Mouse (Mus musculus) midbrain, embryonic 15.5 days (tissue): ENCODE data around the gene Pear1. TPM values are rescaled to one million over a fixed set of nuclear protein-coding genes. Genes with fewer than 3 reads are reported as not detected.

Experiments used
- ATAC-seq: fragments of 200-750 bp; cut with Nextera tagmentation; replicated peaks from 2 replicates; pipeline ENCODE4 v1.8.0; 2017; ENCODE audit warnings: moderate TSS enrichment
- H3K27ac ChIP-seq: fragments of 300-500 bp; sonication (generic); 2 replicates; pipeline ENCODE4 v1.5.1; 2015; ENCODE audit warnings: mild to moderate bottlenecking, inconsistent platforms
- H3K27me3 ChIP-seq: fragments of 300-500 bp; sonication (generic); replicated peaks from 2 replicates; pipeline ENCODE4 v1.6.1; 2015; ENCODE audit warnings: inconsistent platforms
- H3K36me3 ChIP-seq: fragments of 300-500 bp; sonication (generic); replicated peaks from 2 replicates; pipeline ENCODE4 v1.6.1; 2015; ENCODE audit warnings: inconsistent platforms
- H3K4me1 ChIP-seq: fragments of 300-500 bp; sonication (generic); 2 replicates; pipeline ENCODE4 v1.6.1; 2015; ENCODE audit warnings: inconsistent platforms
- H3K4me2 ChIP-seq: fragments of 300-500 bp; sonication (generic); 2 replicates; pipeline ENCODE4 v1.6.1; 2015; ENCODE audit warnings: inconsistent platforms, mild to moderate bottlenecking, moderate library complexity
- H3K4me3 ChIP-seq: fragments of 300-500 bp; sonication (generic); 2 replicates; pipeline ENCODE4 v1.5.1; 2015; ENCODE audit warnings: mild to moderate bottlenecking, inconsistent platforms
- H3K9ac ChIP-seq: fragments of 300-500 bp; sonication (generic); 2 replicates; pipeline ENCODE4 v1.6.1; 2015; ENCODE audit warnings: mild to moderate bottlenecking, inconsistent platforms
- H3K9me3 ChIP-seq: fragments of 300-500 bp; sonication (generic); 2 replicates; pipeline ENCODE4 v1.6.1; 2016; ENCODE audit warnings: inconsistent platforms
- WGBS: fragments of 180-500 bp; shearing (Covaris S2); methylation state at CpG from one replicate; pipeline ENCODE4 v1.1.7; 2015; ENCODE audit warnings: mixed read lengths; 5-methylcytosine and 5-hydroxymethylcytosine counted together
- polyA plus RNA-seq: library from polyadenylated mRNA; unstranded; fragments of >200 nt; fragmentation: Nextera tagmentation; extraction: Ambion mirVana; gene quantifications from 2 replicates; pipeline ENCODE4 v1.2.1, GENCODE M21; 2015

Gene Pear1
- polyA plus RNA-seq, 1 experiment from 2014 or later, result 8.6 TPM

GRCm38 (mm10) chr3:87771088-87771487 is 53.0 kb downstream of the Pear1 start:
- Histone ChIP-seq H3K4me1 (peaks cover 7% of the 10 kb centered on the region), H3K9me3 (no peaks in the 10 kb centered on the region), H3K4me2 (no peak overlapping the region), H3K27me3 (peaks cover 21% of the 10 kb centered on the region), H3K27ac (no peak overlapping the region), H3K9ac (no peak overlapping the region), H3K4me3 (no peak overlapping the region), H3K36me3 (no peaks in the 10 kb centered on the region)
- 58% methylated on average over 6 of the region's 6 CpGs for WGBS
- ATAC-seq, result no peak

DNA sequence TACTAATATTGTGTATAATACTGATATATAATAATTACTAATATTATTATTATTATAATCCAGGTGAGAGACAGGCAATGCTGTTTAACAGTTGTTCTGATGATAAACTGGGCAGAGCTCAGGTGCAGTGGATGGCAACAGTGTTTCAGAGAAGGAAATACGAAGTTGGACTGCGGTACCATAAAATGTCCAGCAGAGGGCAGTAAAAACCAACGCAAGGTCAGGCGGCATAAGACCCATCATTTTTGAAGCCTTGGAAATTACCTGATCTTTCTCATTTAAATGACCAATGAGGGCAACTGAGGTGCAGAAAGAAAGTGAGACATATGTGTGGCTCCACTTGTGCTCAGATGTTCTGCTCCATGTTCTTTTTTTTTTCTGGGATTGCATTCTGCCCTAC is 53.8 kb downstream of the Pear1 start:
- 3% methylated on average over 4 of the region's 4 CpGs for WGBS
- Histone ChIP-seq H3K9ac (no peak overlapping the region), H3K4me3 (no peak overlapping the region), H3K27ac (no peak overlapping the region), H3K36me3 (no peaks in the 10 kb centered on the region), H3K4me2 (no peak overlapping the region), H3K4me1 (peaks cover 7% of the 10 kb centered on the region), H3K9me3 (no peaks in the 10 kb centered on the region), H3K27me3 (peaks cover 21% of the 10 kb centered on the region)
- ATAC-seq, result no peak

GRCm38 (mm10) chr3:87769506-87769905 is 54.6 kb downstream of the Pear1 start:
- Histone ChIP-seq H3K4me3 (no peak overlapping the region), H3K27ac (no peak overlapping the region), H3K4me1 (peaks cover 7% of the 10 kb centered on the region), H3K9ac (no peak overlapping the region), H3K4me2 (no peak overlapping the region), H3K36me3 (no peaks in the 10 kb centered on the region), H3K27me3 (peaks cover 27% of the 10 kb centered on the region), H3K9me3 (no peaks in the 10 kb centered on the region)
- no peak for ATAC-seq
- 83% methylated on average over 8 of the region's 8 CpGs for WGBS

DNA sequence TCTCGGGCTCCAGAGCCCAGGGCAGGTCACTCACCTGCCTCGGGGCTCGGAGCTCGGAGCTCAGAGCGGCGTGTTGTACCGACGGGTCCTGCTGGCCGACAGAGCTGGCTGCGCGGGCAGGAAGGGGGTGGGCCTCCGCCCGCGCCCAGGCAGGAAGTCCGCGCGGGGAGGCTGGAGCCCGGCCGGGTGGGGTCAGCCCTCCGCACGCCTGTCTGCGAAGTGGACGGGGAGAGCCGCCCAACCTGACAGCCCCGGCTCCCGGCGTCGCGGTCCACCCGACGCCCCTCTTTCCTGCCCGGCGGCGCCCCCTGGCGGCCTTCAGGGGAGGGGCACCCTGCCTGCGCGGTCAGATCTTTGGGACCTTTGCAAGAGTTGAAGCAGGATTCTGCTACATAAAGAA is 55.3 kb downstream of the Pear1 start:
- H3K27me3 ChIP-seq, result peaks cover 29% of the 10 kb centered on the region
- no peaks in the 10 kb centered on the region for H3K36me3 ChIP-seq
- 3% methylated on average over 30 of the region's 37 CpGs for WGBS

GRCm38 (mm10) chr3:87768431-87768830 is 55.7 kb downstream of the Pear1 start:
- H3K27ac ChIP-seq, result no peak overlapping the region
- peaks cover 7% of the 10 kb centered on the region for H3K4me1 ChIP-seq
- H3K36me3 ChIP-seq, result no peaks in the 10 kb centered on the region
- H3K27me3 ChIP-seq, result peaks cover 29% of the 10 kb centered on the region
- H3K4me3 ChIP-seq, result peak overlapping the region; percentile 29
- H3K9ac ChIP-seq, result 0 out of 2 replicates have a peak overlapping the region, but pooled peaks have one; percentile 14
- H3K4me2 ChIP-seq, result peak overlapping the region; percentile 42
- no peaks in the 10 kb centered on the region for H3K9me3 ChIP-seq
- no peak for ATAC-seq
- WGBS, result 46% methylated on average over 6 of the region's 6 CpGs

More for the DNA sequence above, 55.3 kb downstream of the Pear1 start:
- ATAC-seq, result no peak
- peak overlapping the region; percentile 29 for H3K4me3 ChIP-seq
- peaks cover 7% of the 10 kb centered on the region for H3K4me1 ChIP-seq
- 0 out of 2 replicates have a peak overlapping the region, but pooled peaks have one; percentile 14 for H3K9ac ChIP-seq
- H3K9me3 ChIP-seq, result no peaks in the 10 kb centered on the region
- no peak overlapping the region for H3K27ac ChIP-seq
- peak overlapping the region; percentile 42 for H3K4me2 ChIP-seq

GRCm38 (mm10) chr3:87767764-87768163 is 56.3 kb downstream of the Pear1 start:
- WGBS, result 62% methylated on average over 8 of the region's 8 CpGs
- 0 out of 2 replicates have a peak overlapping the region, but pooled peaks have one; percentile 29 for H3K4me3 ChIP-seq
- H3K4me1 ChIP-seq, result peaks cover 7% of the 10 kb centered on the region
- H3K27ac ChIP-seq, result no peak overlapping the region
- peaks cover 29% of the 10 kb centered on the region for H3K27me3 ChIP-seq
- peak overlapping the region; percentile 12 for H3K4me2 ChIP-seq
- no peaks in the 10 kb centered on the region for H3K36me3 ChIP-seq
- no peak for ATAC-seq
- no peaks in the 10 kb centered on the region for H3K9me3 ChIP-seq
- no peak overlapping the region for H3K9ac ChIP-seq

GRCm38 (mm10) chr3:87766284-87766667 is 57.8 kb downstream of the Pear1 start:
- Histone ChIP-seq H3K36me3 (no peaks in the 10 kb centered on the region), H3K4me2 (no peak overlapping the region), H3K9ac (no peak overlapping the region), H3K27ac (no peak overlapping the region), H3K9me3 (no peaks in the 10 kb centered on the region), H3K27me3 (peaks cover 29% of the 10 kb centered on the region), H3K4me3 (no peak overlapping the region), H3K4me1 (peaks cover 4% of the 10 kb centered on the region; the same call in 1 of the 2 replicates)
- ATAC-seq, result no peak
- 78% methylated on average over 3 of the region's 3 CpGs for WGBS

DNA sequence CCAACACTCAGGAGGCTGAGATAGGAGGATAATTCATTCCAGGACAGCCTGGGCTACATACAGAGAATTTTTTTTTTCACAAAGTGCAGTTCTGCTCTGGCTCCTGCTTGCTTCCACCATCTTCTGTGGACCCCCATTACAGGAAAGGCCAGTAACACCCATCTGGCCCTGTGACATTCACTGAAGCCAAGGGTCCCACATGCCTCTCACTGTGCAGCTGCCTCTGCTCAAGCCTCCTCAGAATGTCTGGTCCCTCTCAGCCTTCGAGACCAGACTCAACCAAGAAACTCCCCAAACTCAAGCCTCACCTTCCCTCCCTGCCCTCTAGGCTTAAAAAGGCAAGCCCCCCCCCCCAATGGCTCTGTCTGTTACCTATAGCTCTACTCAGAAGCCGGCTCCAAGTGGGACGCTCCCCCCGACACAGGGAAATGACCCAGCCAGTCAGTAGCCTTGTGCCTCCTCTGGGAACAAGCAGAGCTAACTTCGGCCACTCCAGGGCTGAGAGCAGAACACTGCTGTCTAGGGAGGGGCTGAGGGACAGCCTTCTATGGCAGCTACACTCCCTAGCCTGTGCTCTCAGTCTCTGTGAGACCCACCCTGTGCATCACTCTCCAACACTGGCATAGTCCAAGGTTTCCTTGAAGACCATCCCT is 58.3 kb downstream of the Pear1 start:
- H3K4me2 ChIP-seq, result no peak overlapping the region
- no peak for ATAC-seq
- H3K4me3 ChIP-seq, result no peak overlapping the region
- no peaks in the 10 kb centered on the region for H3K9me3 ChIP-seq
- peaks cover 29% of the 10 kb centered on the region for H3K27me3 ChIP-seq
- no peak overlapping the region for H3K9ac ChIP-seq
- WGBS, result 84% methylated on average over 5 of the region's 5 CpGs
- peaks cover 4% of the 10 kb centered on the region; the same call in 1 of the 2 replicates for H3K4me1 ChIP-seq
- H3K27ac ChIP-seq, result no peak overlapping the region
- no peaks in the 10 kb centered on the region for H3K36me3 ChIP-seq

DNA sequence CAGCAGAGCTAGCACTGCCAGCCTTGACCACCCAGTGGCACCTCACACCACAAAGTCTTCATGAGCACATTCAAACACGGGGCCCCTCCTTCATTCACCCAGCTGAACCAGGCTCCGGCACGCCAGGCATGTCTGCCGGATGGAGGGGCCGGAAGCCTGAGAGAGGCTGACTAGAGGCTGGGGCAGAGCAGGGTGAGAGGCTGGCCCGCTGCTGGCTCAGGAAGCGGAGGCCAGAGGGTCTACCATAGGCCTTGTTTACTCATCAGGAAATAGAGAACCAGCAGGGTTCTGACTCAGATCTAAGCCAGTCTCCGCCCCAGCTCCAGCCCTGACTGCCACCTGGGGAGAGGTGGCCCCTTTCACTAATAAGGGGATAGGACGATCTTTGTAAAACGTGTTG is 59.0 kb downstream of the Pear1 start:
- no peak overlapping the region for H3K4me3 ChIP-seq
- 19% methylated on average over 10 of the region's 10 CpGs for WGBS
- peaks cover 4% of the 10 kb centered on the region; the same call in 1 of the 2 replicates for H3K4me1 ChIP-seq
- no peak overlapping the region for H3K4me2 ChIP-seq
- no peak overlapping the region for H3K9ac ChIP-seq
- no peaks in the 10 kb centered on the region for H3K9me3 ChIP-seq
- H3K36me3 ChIP-seq, result no peaks in the 10 kb centered on the region
- H3K27ac ChIP-seq, result no peak overlapping the region
- H3K27me3 ChIP-seq, result peaks cover 29% of the 10 kb centered on the region
- no peak for ATAC-seq

- 41% methylated on average over 10 of the region's 10 CpGs for WGBS
- H3K27me3 ChIP-seq, result peaks cover 24% of the 10 kb centered on the region
- H3K9me3 ChIP-seq, result no peaks in the 10 kb centered on the region
- H3K4me3 ChIP-seq, result no peak overlapping the region
- H3K4me2 ChIP-seq, result no peak overlapping the region
- H3K27ac ChIP-seq, result no peak overlapping the region
- H3K9ac ChIP-seq, result no peak overlapping the region
- ATAC-seq, result no peak
- H3K4me1 ChIP-seq, result peaks cover 4% of the 10 kb centered on the region; the same call in 1 of the 2 replicates
- H3K36me3 ChIP-seq, result no peaks in the 10 kb centered on the region
Measured at GRCm38 (mm10) chr3:87764506-87764905, 59.6 kb downstream of the Pear1 start.

- 27% methylated on average over 15 of the region's 15 CpGs for WGBS
- peaks cover 2% of the 10 kb centered on the region; the same call in 1 of the 2 replicates for H3K4me1 ChIP-seq
- no peaks in the 10 kb centered on the region for H3K9me3 ChIP-seq
- no peak overlapping the region for H3K27ac ChIP-seq
- H3K9ac ChIP-seq, result no peak overlapping the region
- no peak overlapping the region for H3K4me3 ChIP-seq
- peaks cover 17% of the 10 kb centered on the region for H3K27me3 ChIP-seq
- peak overlapping the region; percentile 17; the same call in 1 of the 2 replicates for H3K4me2 ChIP-seq
- H3K36me3 ChIP-seq, result no peaks in the 10 kb centered on the region
- ATAC-seq, result peak; percentile 40; the same call in 1 of the 2 replicates
Measured at GRCm38 (mm10) chr3:87763683-87764289, 60.3 kb downstream of the Pear1 start.

DNA sequence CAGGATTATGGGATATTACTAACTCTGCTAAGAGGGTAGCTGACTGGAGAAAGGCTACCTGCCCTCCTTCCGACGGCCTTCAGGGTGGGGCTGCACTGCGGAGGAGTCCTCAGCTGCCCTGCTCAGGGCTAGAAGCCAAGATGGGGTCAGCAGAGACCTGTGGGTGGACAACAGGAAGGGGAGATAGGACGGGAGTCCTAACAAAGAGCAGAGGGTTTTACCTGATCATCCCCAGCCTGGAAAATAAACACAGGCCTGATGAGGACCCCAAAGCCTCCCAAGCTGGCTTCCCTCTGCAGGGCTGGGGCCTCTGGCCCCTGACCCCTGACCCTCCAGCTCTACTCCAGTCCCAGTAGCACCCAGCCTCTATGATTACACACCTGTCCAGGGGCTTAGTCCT is 60.9 kb downstream of the Pear1 start:
- no peak overlapping the region for H3K4me2 ChIP-seq
- no peak for ATAC-seq
- no peak overlapping the region for H3K9ac ChIP-seq
- H3K4me1 ChIP-seq, result no peaks in the 10 kb centered on the region
- H3K36me3 ChIP-seq, result no peaks in the 10 kb centered on the region
- H3K27ac ChIP-seq, result no peak overlapping the region
- H3K4me3 ChIP-seq, result no peak overlapping the region
- 57% methylated on average over 4 of the region's 4 CpGs for WGBS
- peaks cover 13% of the 10 kb centered on the region for H3K27me3 ChIP-seq
- H3K9me3 ChIP-seq, result no peaks in the 10 kb centered on the region
